8 mouse cellular contexts compared by ENCODE assay signal in the genomic region with DNA sequence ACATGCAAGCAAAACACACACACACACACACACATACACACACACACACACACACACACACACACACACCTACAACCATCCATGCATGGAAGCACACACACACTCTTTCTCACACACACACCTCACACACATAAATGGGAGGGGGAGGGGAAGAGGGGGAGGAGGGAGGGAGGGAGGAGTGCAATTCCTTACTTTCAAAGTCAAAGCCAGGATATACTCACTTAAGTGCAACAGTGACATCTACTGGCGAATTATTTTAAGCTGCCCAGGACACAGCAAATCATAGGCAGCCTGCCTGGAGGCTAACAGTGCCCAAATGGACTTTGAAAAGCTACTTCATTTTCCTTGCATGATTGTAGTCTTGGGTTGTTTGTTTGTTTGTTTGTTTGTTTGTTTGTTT.
DNase-seq lines count a peak whose midpoint lies in the region; ATAC-seq and TF ChIP-seq lines count a peak whose summit lies in the region.

No protein-coding gene starts in this region.

- no peak overlapping the region for H3K9ac ChIP-seq in forebrain, embryonic 11.5 days (ENCODE audit: low read length)
- no peak overlapping the region for H3K9ac ChIP-seq in hindbrain, embryonic 12.5 days
- no peak overlapping the region for H3K9ac ChIP-seq in lung, embryonic 15.5 days

- no peaks in the 10 kb centered on the region for H3K9me3 ChIP-seq in forebrain, embryonic 11.5 days (ENCODE audit: control insufficient read depth, low read length)
- no peaks in the 10 kb centered on the region for H3K9me3 ChIP-seq in hindbrain, embryonic 12.5 days (replicated peaks)
- H3K9me3 ChIP-seq in lung, embryonic 15.5 days: no peaks in the 10 kb centered on the region

- no peak overlapping the region for H3K4me2 ChIP-seq in forebrain, embryonic 11.5 days (ENCODE audit: low read depth, low read length, severe bottlenecking)
- H3K4me2 ChIP-seq in hindbrain, embryonic 12.5 days (replicated peaks): no peak overlapping the region
- no peak overlapping the region for H3K4me2 ChIP-seq in lung, embryonic 15.5 days

- peak; percentile 83 for TF ChIP-seq CTCF in layer of hippocampus, adult 2 months (conservative IDR thresholded peaks at IDR 0.05)

- no peaks in the 10 kb centered on the region for H3K27me3 ChIP-seq in forebrain, embryonic 11.5 days (ENCODE audit: control insufficient read depth, insufficient read depth, low read length)
- no peaks in the 10 kb centered on the region for H3K27me3 ChIP-seq in hindbrain, embryonic 12.5 days
- H3K27me3 ChIP-seq in lung, embryonic 15.5 days: no peaks in the 10 kb centered on the region

- DNase-seq in adrenal gland, adult (ENCODE audit: inconsistent age in 2 of 2, low spot score in 1 of 2): peak; percentile 32 to 85
- DNase-seq in adrenal gland, adult 8-10 months: no peak
- peak; percentile 66 for DNase-seq in brain, embryonic 18.5 days (ENCODE audit: low read depth, low spot score)
- DNase-seq in forebrain, embryonic 11.5 days (ENCODE audit: low spot score): peak; percentile 60
- peak; percentile 69 to 77 for DNase-seq in layer of hippocampus, adult 2 months (ENCODE audit: low spot score in 2 of 2)
- DNase-seq in retina, postnatal 7 days (ENCODE audit: low read depth, low spot score): peak; percentile 74

- H3K4me1 ChIP-seq in forebrain, embryonic 11.5 days (replicated peaks; ENCODE audit: control insufficient read depth, insufficient read depth, low read length): no peaks in the 10 kb centered on the region
- H3K4me1 ChIP-seq in hindbrain, embryonic 12.5 days: peaks cover 4% of the 10 kb centered on the region; the same call in 1 of the 2 replicates
- H3K4me1 ChIP-seq in lung, embryonic 15.5 days: no peaks in the 10 kb centered on the region

- ATAC-seq in forebrain, embryonic 11.5 days (replicated peaks; ENCODE audit: low FRiP score): peak; percentile 71
- ATAC-seq in hindbrain, embryonic 12.5 days (ENCODE audit: low FRiP score): peak; percentile 77
- ATAC-seq in lung, embryonic 15.5 days (ENCODE audit: borderline replicate concordance, extremely low read depth, low FRiP score, low TSS enrichment): peak; percentile 72; the same call in 1 of the 2 replicates

- 0% methylated on average over 1 of the region's 1 CpGs for WGBS in forebrain, embryonic 11.5 days
- WGBS in hindbrain, embryonic 12.5 days: 0% methylated on average over 1 of the region's 1 CpGs
- WGBS in lung, embryonic 15.5 days: 3% methylated on average over 1 of the region's 1 CpGs

- H3K27ac ChIP-seq in forebrain, embryonic 11.5 days (ENCODE audit: low read depth, low read length): no peak overlapping the region
- no peak overlapping the region for H3K27ac ChIP-seq in hindbrain, embryonic 12.5 days
- no peak overlapping the region for H3K27ac ChIP-seq in layer of hippocampus, adult 2 months
- no peak overlapping the region for H3K27ac ChIP-seq in lung, embryonic 15.5 days

- H3K36me3 ChIP-seq in forebrain, embryonic 11.5 days (ENCODE audit: control insufficient read depth, insufficient read depth, low read length): no peaks in the 10 kb centered on the region
- H3K36me3 ChIP-seq in hindbrain, embryonic 12.5 days: no peaks in the 10 kb centered on the region
- no peaks in the 10 kb centered on the region for H3K36me3 ChIP-seq in lung, embryonic 15.5 days

- no peak overlapping the region for H3K4me3 ChIP-seq in forebrain, embryonic 11.5 days (ENCODE audit: low read depth, low read length)
- H3K4me3 ChIP-seq in hindbrain, embryonic 12.5 days: no peak overlapping the region
- H3K4me3 ChIP-seq in layer of hippocampus, adult 2 months: no peak overlapping the region
- no peak overlapping the region for H3K4me3 ChIP-seq in lung, embryonic 15.5 days
